Mouse (Mus musculus) Patski (cell line): ENCODE measurements at regions not wholly inside any gene's neighbourhood (a gene's known extent, or its start where the extent isn't known, plus 50 kb on each side); places are given as distances from the start of the nearest gene placed in this dataset.

Source experiments
- ATAC-seq: fragments of 100-300 bp; one replicate; pipeline ENCODE4 v1.8.0; 2021
- CTCF ChIA-PET: fragments of 350-600 bp; sonication (Branson Sonifier 250); formaldehyde crosslinking; loops from one replicate; lab custom pipeline; 2022; ENCODE audit warnings: inconsistent platforms; lab: Charles Lee
- POLR2A ChIA-PET: fragments of 350-600 bp; sonication (Branson Sonifier 250); formaldehyde crosslinking; loops from one replicate; lab custom pipeline; 2022; ENCODE audit warnings: antibody characterized with exemption, inconsistent platforms; lab: Charles Lee
- DNase-seq: peaks from one replicate; pipeline ENCODE4 v3.0.0-alpha.2; 2011; ENCODE audit warnings: low read depth, low spot score
- H3K27me3 ChIP-seq: fragments of 371-371 bp; one replicate; pipeline ENCODE4 v1.5.1; 2021
- CTCF ChIP-seq: fragments of 100-300 bp; IDR thresholded peaks from one replicate; pipeline ENCODE4 v1.5.1; 2021
- in situ Hi-C: fragments of 300-500 bp; cut with MboI; formaldehyde crosslinking; loops from 3 replicates; pipeline ENCODE4 v1.11.1; 2018; ENCODE audit warnings: low pct_unique_long_range_greater_than_20kb, mixed read lengths

GRCm38 (mm10) chr4:89976146-89976545, 242.5 kb upstream of the Zfp352 start:
- ChIA-PET CTCF (no interaction called here), POLR2A (no interaction called here)
- TF ChIP-seq CTCF: no peak
- no peak for DNase-seq
- H3K27me3 ChIP-seq: no peaks in the 10 kb centered on the region
- ATAC-seq: no peak
- in situ Hi-C loops: no loop called here

- CTCF ChIA-PET: no interaction called here
- POLR2A ChIA-PET: no interaction called here
- ATAC-seq: no peak
- H3K27me3 ChIP-seq: no peaks in the 10 kb centered on the region
- no peak for TF ChIP-seq CTCF
- in situ Hi-C loops: no loop called here
- no peak for DNase-seq
These were observed 215.2 kb upstream of the Zfp352 start for GRCm38 (mm10) chr4:90003413-90003812.

GRCm38 (mm10) chr4:90003898-90004297, 214.7 kb upstream of the Zfp352 start:
- DNase-seq: no peak
- no peak for TF ChIP-seq CTCF
- POLR2A ChIA-PET: no interaction called here
- in situ Hi-C loops: no loop called here
- CTCF ChIA-PET: no interaction called here
- no peaks in the 10 kb centered on the region for H3K27me3 ChIP-seq
- peak; percentile 39 for ATAC-seq

GRCm38 (mm10) chr4:90012723-90013122, 205.9 kb upstream of the Zfp352 start:
- H3K27me3 ChIP-seq: no peaks in the 10 kb centered on the region
- DNase-seq: no peak
- TF ChIP-seq CTCF: no peak
- POLR2A ChIA-PET: no interaction called here
- no peak for ATAC-seq
- CTCF ChIA-PET: interaction anchor here (0.5 kb wide), 1 partner anchor 34 kb away, joined by 4 read pairs; no protein-coding TSS in a partner anchor
- in situ Hi-C loops: no loop called here

- TF ChIP-seq CTCF: no peak
- no peak for DNase-seq
- in situ Hi-C loops: no loop called here
- POLR2A ChIA-PET: no interaction called here
- no peak for ATAC-seq
- CTCF ChIA-PET: no interaction called here
- H3K27me3 ChIP-seq: no peaks in the 10 kb centered on the region
These were observed 204.4 kb upstream of the Zfp352 start for GRCm38 (mm10) chr4:90014203-90014602.
